Mouse (Mus musculus) kidney, adult 10 weeks (tissue): ENCODE measurements around the gene Cyth3. TPM values are rescaled to one million over a fixed set of nuclear protein-coding genes. Genes with fewer than 3 reads are reported as not detected.

Experiments used
- polyA plus RNA-seq: library from polyadenylated mRNA; stranded (reverse); fragments of 350-450 nt; fragmentation: Illumina TruSeq; extraction: RNeasy Lipid Tissue Mini Kit (QIAGEN cat#74804); gene quantifications from one replicate; pipeline ENCODE4 v1.2.3, GENCODE M21; 2014; ENCODE audit warnings: low read depth, low replicate concordance

Gene Cyth3
- polyA plus RNA-seq, result 35.8 TPM

GRCm38 (mm10) chr5:143621893-143622622 is at the start of gene Cyth3:
Gene Cyth3 (plus strand): TSS chr5:143622447.

GRCm38 (mm10) chr5:143732180-143732891 is 110.1 kb downstream of the Cyth3 start, which contains the start of gene Usp42:
Gene Usp42 (minus strand): TSS chr5:143732280.

Other genes with a start within 250 kb of the Cyth3 start
- gene Kdelr2, start 218.6 kb upstream of the Cyth3 start, polyA plus RNA-seq, result 60.6 TPM
- 0.53 TPM for gene Daglb, start 157.9 kb upstream of the Cyth3 start, polyA plus RNA-seq
- gene Rac1, start 94.4 kb upstream of the Cyth3 start, polyA plus RNA-seq, result 348 TPM
- gene Usp42, start 109.8 kb downstream of the Cyth3 start, polyA plus RNA-seq, result 6.9 TPM
- 59.6 TPM for gene Eif2ak1, start 195.3 kb downstream of the Cyth3 start, polyA plus RNA-seq